13 mouse cellular contexts compared by ENCODE assay signal in genomic region chr11:88588688-88589210, GRCm38 (mm10).
DNase-seq lines count a peak whose midpoint lies in the region; ATAC-seq and TF ChIP-seq lines count a peak whose summit lies in the region.
"Had no signal": no experiment of that assay in that cellular context is flagged by ENCODE, and none has a peak within 500 bp of the region (broad histone marks: within the 10 kb centered on the region; RNA-seq: fewer than 3 reads in every experiment).

No protein-coding gene starts in this region.

- no peak overlapping the region for H3K4me2 ChIP-seq in hindbrain, postnatal 0 days (ENCODE audit: low read depth, low read length)
- H3K4me2 ChIP-seq in neural tube, embryonic 14.5 days (ENCODE audit: low read depth, low read length) = no peak overlapping the region
- H3K4me2 ChIP-seq: liver, embryonic 13.5 days had no signal

- no peaks in the 10 kb centered on the region for H3K9me3 ChIP-seq in forebrain, embryonic 10.5 days
- no peaks in the 10 kb centered on the region for H3K9me3 ChIP-seq in hindbrain, postnatal 0 days (ENCODE audit: low read length)
- no peaks in the 10 kb centered on the region for H3K9me3 ChIP-seq in neural tube, embryonic 14.5 days (ENCODE audit: control insufficient read depth, low read length)
- H3K9me3 ChIP-seq: liver, embryonic 13.5 days had no signal

- H3K4me3 ChIP-seq in layer of hippocampus, adult 2 months = no peak overlapping the region
- peak overlapping the region; percentile 14; the same call in 1 of the 2 replicates for H3K4me3 ChIP-seq in forebrain, embryonic 10.5 days
- H3K4me3 ChIP-seq in hindbrain, postnatal 0 days (ENCODE audit: low read length) = no peak overlapping the region
- no peak overlapping the region for H3K4me3 ChIP-seq in neural tube, embryonic 14.5 days (ENCODE audit: low read depth, low read length)
- H3K4me3 ChIP-seq: liver, embryonic 13.5 days had no signal

- H3K4me1 ChIP-seq in forebrain, embryonic 10.5 days = peaks cover 89% of the 10 kb centered on the region
- peaks cover 46% of the 10 kb centered on the region for H3K4me1 ChIP-seq in hindbrain, postnatal 0 days (ENCODE audit: insufficient read depth, low read length)
- peaks cover 75% of the 10 kb centered on the region for H3K4me1 ChIP-seq in neural tube, embryonic 14.5 days (ENCODE audit: control insufficient read depth, insufficient read depth, low read length)

- peak; percentile 88 for ATAC-seq in hindbrain, postnatal 0 days
- ATAC-seq in neural tube, embryonic 14.5 days (ENCODE audit: low read depth) = no peak
- no peak for ATAC-seq in granulocyte monocyte progenitor cell, adult 5-6 weeks (replicated peaks; ENCODE audit: poor library complexity, severe bottlenecking)
- ATAC-seq: CD4-positive, CD25-positive, alpha-beta regulatory T cell, adult 4 months had no signal

- peaks cover 41% of the 10 kb centered on the region for H3K36me3 ChIP-seq in forebrain, embryonic 10.5 days (replicated peaks)
- H3K36me3 ChIP-seq in hindbrain, postnatal 0 days (ENCODE audit: insufficient read depth, low read length) = no peaks in the 10 kb centered on the region
- no peaks in the 10 kb centered on the region; the same call in 1 of the 2 replicates for H3K36me3 ChIP-seq in neural tube, embryonic 14.5 days (ENCODE audit: control insufficient read depth, insufficient read depth, low read length)

- TF ChIP-seq CTCF in layer of hippocampus, adult 2 months (conservative IDR thresholded peaks at IDR 0.05) = no peak
- TF ChIP-seq CTCF in hindbrain, postnatal 0 days (IDR thresholded peaks at IDR 0.05; ENCODE audit: low read depth) = no peak

- H3K27me3 ChIP-seq in forebrain, embryonic 10.5 days (ENCODE audit: poor library complexity, severe bottlenecking) = no peaks in the 10 kb centered on the region
- H3K27me3 ChIP-seq in hindbrain, postnatal 0 days (ENCODE audit: insufficient read depth, low read length) = no peaks in the 10 kb centered on the region
- H3K27me3 ChIP-seq in neural tube, embryonic 14.5 days (ENCODE audit: control insufficient read depth, insufficient read depth, low read length) = no peaks in the 10 kb centered on the region
- H3K27me3 ChIP-seq: liver, embryonic 13.5 days had no signal

- H3K9ac ChIP-seq in hindbrain, postnatal 0 days (replicated peaks; ENCODE audit: low read length) = no peak overlapping the region
- 0 out of 2 replicates have a peak overlapping the region, but pooled peaks have one; percentile 1 for H3K9ac ChIP-seq in neural tube, embryonic 14.5 days (replicated peaks; ENCODE audit: low read depth, low read length)
- H3K9ac ChIP-seq: liver, embryonic 13.5 days had no signal

- DNase-seq in layer of hippocampus, adult 2 months (ENCODE audit: low spot score in 2 of 2) = no peak
- DNase-seq in layer of hippocampus, adult 9-11 months = no peak
- peak; percentile 58 for DNase-seq in forebrain, embryonic 10.5 days (ENCODE audit: extremely low spot score, low spot score)
- peak; percentile 76 for DNase-seq in hindbrain, postnatal 0 days (ENCODE audit: low spot score)
- DNase-seq in natural killer cell, adult 2 months (ENCODE audit: low spot score in 2 of 2) = no peak
- no peak for DNase-seq in gastrocnemius, postnatal 4 days (ENCODE audit: low spot score in 2 of 2)
- DNase-seq: gastrocnemius, postnatal 10 days; heart, postnatal 36 days; liver, embryonic 13.5 days; right cerebral cortex, adult 18-20 months had no signal

- peak overlapping the region; percentile 88 for H3K27ac ChIP-seq in layer of hippocampus, adult 2 months
- peak overlapping the region; percentile 91 for H3K27ac ChIP-seq in forebrain, embryonic 10.5 days
- peak overlapping the region; percentile 84 for H3K27ac ChIP-seq in hindbrain, postnatal 0 days
- peak overlapping the region; percentile 70 for H3K27ac ChIP-seq in neural tube, embryonic 14.5 days (ENCODE audit: low read depth, low read length)
- H3K27ac ChIP-seq: liver, embryonic 13.5 days had no signal

- 50% methylated on average over 9 of the region's 9 CpGs for WGBS in forebrain, embryonic 10.5 days
- 29% methylated on average over 9 of the region's 9 CpGs for WGBS in hindbrain, postnatal 0 days
- WGBS in neural tube, embryonic 14.5 days = 30% methylated on average over 9 of the region's 9 CpGs

Comparison
In these comparisons a context has a peak if more than half of its experiments do, and no peak if none do; other contexts are left out.
1. DNase-seq: peak in forebrain, embryonic 10.5 days (single experiment) and hindbrain, postnatal 0 days (single experiment); none in layer of hippocampus, adult 2 months (0 of 2), layer of hippocampus, adult 9-11 months (single experiment), natural killer cell, adult 2 months (0 of 2) and gastrocnemius, postnatal 4 days (0 of 2).
2. Peak in every context shown above with its lines, with median percentiles within 50 percentile points of each other: H3K27ac ChIP-seq.